Mouse (Mus musculus): Measurements from ENCODE around the gene Olfr535.
"Not testable (repeated sequence)": the region's sequence is repeated elsewhere in the genome, so short reads cannot be mapped to it uniquely, and the experiment has no call there.

Gene Olfr535

DNA sequence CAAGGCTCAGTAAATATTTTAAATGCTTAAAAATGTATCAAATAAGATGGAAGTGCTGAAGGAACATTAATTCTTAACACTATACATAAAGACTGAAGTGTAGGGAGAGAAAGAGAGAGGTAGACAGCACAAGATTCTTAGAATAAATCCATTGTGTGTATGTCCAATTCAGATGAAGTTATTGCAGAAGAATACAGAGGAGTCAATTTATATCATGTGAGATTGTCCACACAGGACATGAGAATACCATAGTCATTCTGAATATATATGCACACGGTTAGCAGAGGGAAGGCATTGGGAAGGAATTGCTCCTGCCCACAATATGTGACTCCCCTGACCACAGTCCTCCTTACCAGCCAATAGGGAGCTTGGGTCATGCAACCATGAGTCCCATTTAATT is at the start of gene Olfr535:
TSS of gene Olfr535 (plus strand) at position 301 of the 400 bp plus-strand sequence.
- no peak for DNase-seq (ENCODE audit: low spot score in 2 of 2)

DNA sequence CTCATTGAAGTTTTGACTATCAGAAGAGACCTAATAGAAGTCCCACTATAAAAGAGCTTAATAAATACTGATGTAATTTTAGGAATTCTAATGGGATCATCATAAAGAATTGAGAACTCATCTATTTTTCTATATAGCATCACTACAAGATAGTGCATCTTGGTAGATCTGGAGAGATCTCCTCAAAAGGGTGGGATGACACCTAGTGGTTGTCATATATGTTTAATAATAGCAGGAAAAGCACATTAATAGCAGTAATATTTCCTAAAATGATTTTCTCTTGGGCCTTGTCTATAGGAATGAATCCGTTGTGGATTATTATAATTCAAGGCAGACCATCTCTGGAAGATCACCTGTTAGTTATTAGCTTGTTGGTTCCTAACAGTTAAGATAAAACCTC is 40.9 kb upstream of the Olfr535 start:
- DNase-seq (ENCODE audit: low spot score in 2 of 2), result no peak

DNA sequence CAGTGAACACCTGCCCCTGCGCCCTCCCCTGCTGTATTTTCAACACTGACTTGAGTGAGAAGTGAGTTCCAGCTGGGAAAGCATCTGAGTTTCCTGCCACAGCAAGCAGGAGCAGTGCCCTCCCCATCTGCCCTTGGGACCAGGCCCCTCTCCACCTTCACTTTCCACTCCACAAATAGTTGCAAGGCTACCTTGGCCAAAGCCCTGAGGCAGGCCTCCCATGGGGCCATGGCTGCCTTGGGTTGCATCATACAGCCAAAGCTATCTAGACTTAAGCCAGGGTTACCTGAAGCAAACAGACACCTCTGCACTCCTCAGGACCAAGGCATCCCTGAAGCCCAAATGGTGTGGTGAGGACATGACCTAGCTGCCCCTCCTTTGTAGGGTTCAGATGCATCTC is 20.9 kb upstream of the Olfr535 start, which contains the start of gene Olfr533:
TSS of gene Olfr533 (plus strand) at position 301 of the 400 bp plus-strand sequence.
- not testable (repeated sequence) for DNase-seq (ENCODE audit: low spot score in 2 of 2)

DNA sequence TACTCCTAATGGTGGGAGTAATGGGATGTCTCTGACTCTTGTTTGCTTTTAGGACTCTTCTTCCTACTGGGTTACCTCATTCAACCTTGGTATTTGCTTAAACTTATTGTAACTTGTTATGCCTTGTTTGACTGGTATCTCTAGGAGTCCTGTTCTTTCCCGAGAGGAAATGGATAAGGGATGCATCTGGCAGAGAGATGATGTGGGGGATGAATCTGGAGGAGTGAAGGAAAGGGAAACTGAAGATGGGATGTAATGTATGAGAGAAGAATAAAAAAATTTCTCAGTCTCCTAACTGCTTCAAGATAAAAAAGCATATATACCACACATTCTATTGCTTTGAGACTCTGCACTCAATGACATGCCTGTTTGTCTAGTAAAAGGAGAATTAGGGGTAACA is 6.1 kb upstream of the Olfr535 start:
- DNase-seq (ENCODE audit: low spot score in 2 of 2), result no peak

DNA sequence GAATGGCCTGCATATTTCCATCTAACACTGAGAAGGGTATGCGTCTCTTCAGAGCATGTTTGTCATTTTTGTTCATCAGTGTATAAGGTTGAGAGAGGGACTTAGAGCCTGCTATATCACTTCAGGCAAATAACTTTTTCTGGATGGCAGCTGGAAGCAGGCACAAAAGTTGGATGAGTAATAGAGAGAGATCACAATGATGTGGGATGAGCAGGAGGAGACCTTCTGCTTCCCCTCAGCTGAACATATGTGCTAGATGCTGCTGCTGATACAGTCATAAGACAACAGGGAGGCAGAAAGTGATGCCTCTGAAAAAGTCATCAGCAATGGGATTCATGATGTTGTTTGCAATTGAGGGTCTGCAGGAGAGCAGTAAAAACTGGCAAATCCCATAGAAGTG is 5.3 kb upstream of the Olfr535 start:
- peak in 1 of 2 experiments; percentile 10 for DNase-seq (ENCODE audit: low spot score in 2 of 2)

DNA sequence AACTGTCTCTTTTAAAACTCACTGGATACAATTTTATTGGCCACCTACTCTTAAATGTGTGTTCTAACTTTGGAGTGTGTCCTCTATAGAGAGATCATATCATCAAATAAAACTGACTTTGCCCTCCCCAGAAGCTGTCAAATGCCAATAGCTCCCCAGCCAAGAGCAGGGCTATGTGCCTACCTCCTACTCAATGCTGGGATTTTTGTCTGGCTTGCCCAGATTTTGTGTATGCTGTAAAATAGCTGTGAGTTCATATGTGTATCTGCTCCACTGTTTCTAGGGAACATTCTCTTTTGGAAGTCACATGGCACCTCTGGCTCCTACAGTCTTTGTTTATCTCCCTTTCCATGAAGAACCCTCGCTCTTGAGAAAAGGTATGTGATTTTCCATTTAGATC is 5.0 kb downstream of the Olfr535 start:
- DNase-seq (ENCODE audit: low spot score in 2 of 2), result no peak

DNA sequence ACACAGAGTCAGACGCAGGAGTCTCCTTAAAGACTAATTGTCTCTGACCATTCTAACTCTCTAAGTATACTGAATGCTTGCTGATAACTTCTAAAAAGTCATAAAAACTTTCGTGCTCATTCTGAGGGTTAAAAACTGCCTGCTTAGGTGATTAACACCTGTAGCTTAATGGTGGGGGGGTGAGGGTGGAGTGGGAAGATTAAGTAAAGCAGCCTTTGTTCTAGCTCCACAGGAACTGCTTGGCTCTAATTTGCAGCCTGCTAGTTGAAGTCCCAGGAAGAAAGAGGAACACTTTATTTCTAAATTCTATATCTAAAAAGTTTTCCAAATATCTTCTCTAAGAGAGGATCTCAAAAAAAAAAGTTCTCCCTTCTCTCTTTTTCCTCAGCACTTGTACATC is 10.2 kb downstream of the Olfr535 start:
- no peak for DNase-seq (ENCODE audit: low spot score in 2 of 2)

DNA sequence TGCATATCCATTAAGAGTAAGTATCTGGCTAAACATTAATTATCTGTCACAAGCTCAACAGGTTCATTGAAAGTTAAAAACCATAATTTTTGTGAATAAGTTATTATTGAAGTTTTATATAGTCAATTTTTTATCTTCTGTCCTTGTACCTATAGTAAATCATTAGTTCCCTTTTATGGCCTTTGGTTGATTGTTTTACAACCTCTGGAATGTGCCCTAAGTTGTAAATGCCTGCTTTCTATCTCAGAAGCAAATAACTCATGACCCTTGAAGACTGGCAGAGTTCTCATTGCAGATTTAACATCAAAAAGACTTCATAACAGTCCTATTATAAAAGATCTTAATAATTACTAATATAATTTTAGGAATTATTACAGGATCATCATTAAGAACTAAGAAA is 10.7 kb downstream of the Olfr535 start:
- no peak for DNase-seq (ENCODE audit: low spot score in 2 of 2)

DNA sequence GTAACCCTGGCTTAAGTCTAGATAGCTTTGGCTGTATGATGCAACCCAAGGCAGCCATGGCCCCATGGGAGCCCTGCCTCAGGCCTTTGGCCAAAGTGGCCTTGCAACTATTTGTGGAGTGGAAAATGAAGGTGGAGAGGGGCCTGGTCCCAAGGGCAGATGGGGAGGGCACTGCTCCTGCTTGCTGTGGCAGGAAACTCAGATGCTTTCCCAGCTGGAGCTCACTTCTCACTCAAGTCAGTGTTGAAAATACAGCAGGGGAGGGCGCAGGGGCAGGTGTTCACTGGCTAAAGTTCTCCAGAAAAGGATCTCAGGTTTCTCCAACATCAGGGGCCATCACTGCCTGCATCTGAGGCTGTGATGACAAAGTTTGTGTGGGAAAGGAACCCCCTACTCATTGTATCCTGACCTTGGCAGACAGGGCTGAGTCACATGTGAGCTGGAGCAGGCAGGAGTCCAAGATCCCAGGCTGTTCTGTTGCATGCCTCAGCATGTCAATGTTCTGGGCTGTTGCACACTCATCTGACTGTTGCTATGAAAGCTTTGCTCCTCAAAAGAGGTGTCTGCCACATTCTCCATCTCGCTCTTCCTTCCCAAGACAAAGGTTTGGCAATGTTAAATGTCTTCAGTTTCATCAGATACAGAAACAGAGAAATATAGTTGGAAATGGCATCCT is 23.5 kb downstream of the Olfr535 start, which contains the start of gene Olfr536:
TSS of gene Olfr536 (minus strand) at position 51 of the 676 bp plus-strand sequence.
- peak in 1 of 2 experiments; percentile 3 for DNase-seq (ENCODE audit: low spot score in 2 of 2)

DNA sequence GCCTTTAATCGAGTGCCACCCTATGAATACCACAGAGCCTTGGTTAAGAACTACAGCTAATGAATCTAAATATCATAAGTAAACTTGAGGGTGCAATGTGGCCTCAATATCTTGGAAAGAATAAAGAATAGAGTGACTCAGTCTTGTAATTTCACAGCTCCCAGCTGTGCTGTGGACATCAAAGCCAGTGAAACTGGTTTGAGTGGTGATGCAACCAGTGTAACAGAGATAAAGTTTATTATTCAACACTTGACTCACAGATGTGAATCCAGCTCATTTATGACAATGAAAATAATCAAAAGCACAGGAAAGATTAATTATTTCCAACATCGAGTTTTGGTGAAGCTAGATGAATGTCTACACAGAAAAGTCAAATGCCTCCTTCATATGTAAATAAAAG is 55.7 kb downstream of the Olfr535 start:
- DNase-seq (ENCODE audit: low spot score in 2 of 2), result no peak
